ENCODE assay signal across 8 mouse cellular contexts in genomic region chr19:32760499-32760898, GRCm38 (mm10). TPM values are rescaled to one million over a fixed set of nuclear protein-coding genes. Genes with fewer than 3 reads are reported as not detected.
DNase-seq lines count a peak whose midpoint lies in the region; ATAC-seq lines count a peak whose summit lies in the region.

No protein-coding gene starts in this region.

- H3K4me2 ChIP-seq in hindbrain, embryonic 16.5 days (ENCODE audit: low read length), result peak overlapping the region; percentile 77
- H3K4me2 ChIP-seq in midbrain, embryonic 15.5 days, result peak overlapping the region; percentile 96

- 21% methylated on average over 6 of the region's 6 CpGs for WGBS in hindbrain, embryonic 16.5 days
- 20% methylated on average over 6 of the region's 6 CpGs for WGBS in midbrain, embryonic 15.5 days

- H3K9ac ChIP-seq in hindbrain, embryonic 16.5 days (ENCODE audit: low read depth, low read length), result peak overlapping the region; percentile 36; the same call in 1 of the 2 replicates
- no peak overlapping the region for H3K9ac ChIP-seq in midbrain, embryonic 15.5 days

- H3K27ac ChIP-seq in brown adipose tissue, adult 24 weeks (replicated peaks; ENCODE audit: low read depth, low read length), result peak overlapping the region; percentile 68
- no peak overlapping the region for H3K27ac ChIP-seq in hindbrain, embryonic 16.5 days (ENCODE audit: low read depth, low read length)
- no peak overlapping the region for H3K27ac ChIP-seq in midbrain, embryonic 15.5 days

- no peaks in the 10 kb centered on the region for H3K36me3 ChIP-seq in hindbrain, embryonic 16.5 days (ENCODE audit: control insufficient read depth, insufficient read depth, low read length)
- no peaks in the 10 kb centered on the region for H3K36me3 ChIP-seq in midbrain, embryonic 15.5 days (replicated peaks)

- peaks cover 6% of the 10 kb centered on the region for H3K4me1 ChIP-seq in brown adipose tissue, adult 24 weeks (ENCODE audit: control insufficient read depth, insufficient read depth, insufficient read length, low read length)
- H3K4me1 ChIP-seq in hindbrain, embryonic 16.5 days (ENCODE audit: control insufficient read depth, insufficient read depth, low read depth, low read length), result peaks cover 16% of the 10 kb centered on the region
- H3K4me1 ChIP-seq in midbrain, embryonic 15.5 days, result peaks cover 38% of the 10 kb centered on the region

- peak overlapping the region; percentile 48 for H3K4me3 ChIP-seq in brown adipose tissue, adult 24 weeks (ENCODE audit: insufficient read depth, low read depth, low read length)
- H3K4me3 ChIP-seq in hindbrain, embryonic 16.5 days (ENCODE audit: low read length), result peak overlapping the region; percentile 39
- peak overlapping the region; percentile 92 for H3K4me3 ChIP-seq in midbrain, embryonic 15.5 days

- DNase-seq in kidney, adult 9 months, result peak; percentile 33
- DNase-seq in kidney, adult 18-20 months, result no peak
- DNase-seq in T-cell, adult 2 months (ENCODE audit: low spot score), result no peak
- DNase-seq in frontal cortex, postnatal 10 days (ENCODE audit: low spot score in 2 of 2), result no peak

- no peaks in the 10 kb centered on the region for H3K9me3 ChIP-seq in hindbrain, embryonic 16.5 days (ENCODE audit: control insufficient read depth, low read length)
- no peaks in the 10 kb centered on the region for H3K9me3 ChIP-seq in midbrain, embryonic 15.5 days

- no peak for ATAC-seq in hindbrain, embryonic 16.5 days
- ATAC-seq in midbrain, embryonic 15.5 days (replicated peaks), result no peak
- ATAC-seq in erythroid progenitor cell, adult 5-6 weeks (replicated peaks; ENCODE audit: low FRiP score, poor library complexity, severe bottlenecking), result no peak

- H3K27me3 ChIP-seq in hindbrain, embryonic 16.5 days (replicated peaks; ENCODE audit: control insufficient read depth, insufficient read depth, low read length), result no peaks in the 10 kb centered on the region
- no peaks in the 10 kb centered on the region for H3K27me3 ChIP-seq in midbrain, embryonic 15.5 days (replicated peaks)

RNA-seq across cellular contexts. Expression of gene Pten, which starts 3.2 kb away (rescaled TPM):
- polyA plus RNA-seq in brown adipose tissue, adult 24 weeks (2012; ENCODE audit: insufficient read depth, insufficient read length, missing spikeins), result 44.8 and 50.0 TPM in 2 replicates
- 10.7 and 10.8 TPM in 2 replicates for polyA plus RNA-seq in hindbrain, embryonic 16.5 days (2015; fragmentation: Nextera tagmentation; extraction: Ambion mirVana)
- 10.5 and 12.2 TPM in 2 replicates for polyA plus RNA-seq in midbrain, embryonic 15.5 days (2015; fragmentation: Nextera tagmentation; extraction: Ambion mirVana)
- 26.7 and 34.0 TPM in 2 replicates for total RNA-seq in erythroid progenitor cell, adult 5-6 weeks (2015; ENCODE audit: low replicate concordance)
- total RNA-seq in erythroid progenitor cell, adult 5-6 weeks (2017; ENCODE audit: low replicate concordance), result 19.2 and 25.2 TPM in 2 replicates

RNA-seq across cellular contexts. Expression of gene Atad1, which starts 20.9 kb away (rescaled TPM):
- polyA plus RNA-seq in brown adipose tissue, adult 24 weeks (2012; ENCODE audit: insufficient read depth, insufficient read length, missing spikeins), result 54.7 and 58.3 TPM in 2 replicates
- polyA plus RNA-seq in hindbrain, embryonic 16.5 days (2015; fragmentation: Nextera tagmentation; extraction: Ambion mirVana), result 114 and 123 TPM in 2 replicates
- polyA plus RNA-seq in midbrain, embryonic 15.5 days (2015; fragmentation: Nextera tagmentation; extraction: Ambion mirVana), result 106 and 110 TPM in 2 replicates
- 22.6 and 28.5 TPM in 2 replicates for total RNA-seq in erythroid progenitor cell, adult 5-6 weeks (2015; ENCODE audit: low replicate concordance)
- total RNA-seq in erythroid progenitor cell, adult 5-6 weeks (2017; ENCODE audit: low replicate concordance), result 9.9 and 22.1 TPM in 2 replicates

Comparison
In these comparisons a context has a peak if more than half of its experiments do, and no peak if none do; other contexts are left out.
1. H3K4me3 ChIP-seq: peak in every context shown above with its lines; median percentile 92 in midbrain, embryonic 15.5 days; 48 in brown adipose tissue, adult 24 weeks; 39 in hindbrain, embryonic 16.5 days.